Mouse (Mus musculus) layer of hippocampus, adult 18-20 months (tissue): ENCODE data around the gene Olfr284. TPM values are rescaled to one million over a fixed set of nuclear protein-coding genes. Genes with fewer than 3 reads are reported as not detected.

ENCODE experiments used
- DNase-seq, 2 experiments: peaks; one replicate each; pipeline ENCODE4 v3.0.0; 2022; ENCODE audit warnings: low spot score in 2 of 2
- long read RNA-seq: library from polyadenylated mRNA; stranded (forward); transcript quantifications from one replicate; pipeline ENCODE4 v2.0.0, GENCODE M21; 2021
- total RNA-seq, 2 experiments: library from RNA; stranded (reverse); gene quantifications; 2 replicates each; pipeline ENCODE4 v1.2.3; 2021

The Olfr284 gene
- not detected for total RNA-seq
- long read RNA-seq = 0 reads

DNA sequence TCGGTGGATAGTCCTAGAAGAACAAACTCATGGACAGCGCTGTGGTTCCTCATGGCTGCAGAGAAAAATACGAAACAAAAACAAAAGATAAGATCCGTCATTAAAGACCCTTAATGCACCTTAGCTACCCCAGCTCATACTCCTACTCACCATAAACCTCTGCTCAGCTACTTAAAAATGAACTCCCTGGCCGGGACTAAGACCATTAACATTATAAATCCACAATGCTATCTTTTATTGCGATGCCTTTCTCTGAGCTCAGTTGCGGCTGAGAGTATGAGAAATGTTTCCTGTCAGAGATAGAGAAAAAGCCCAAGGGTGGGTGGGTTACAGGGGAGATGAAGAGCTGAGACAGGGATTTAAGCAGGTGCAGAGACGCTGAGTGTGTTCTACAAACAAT lies at the start of gene Olfr284:
Gene Olfr284 (minus strand): TSS at position 101 of the 400 bp plus-strand sequence.
- DNase-seq = no peak

DNA sequence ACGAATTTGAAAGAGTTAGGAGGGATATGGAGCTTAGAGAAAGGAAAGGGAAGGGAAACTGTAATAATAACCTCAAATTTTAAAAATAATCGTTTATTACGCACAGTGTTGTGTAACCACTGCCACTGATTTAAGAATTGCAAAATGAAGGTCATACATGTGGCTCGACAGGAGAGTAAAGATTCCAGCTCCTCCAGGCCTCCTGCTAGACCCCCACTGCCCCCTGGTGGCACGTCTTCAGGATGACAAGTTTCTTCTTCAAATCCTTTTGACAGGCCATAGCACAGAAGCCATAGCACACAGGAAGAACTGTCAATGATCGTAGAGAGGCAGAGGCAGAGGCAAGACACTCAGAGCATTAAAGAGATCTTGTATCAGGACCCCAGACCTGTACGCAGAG lies 49.0 kb upstream of the Olfr284 start:
- peak; percentile 48 to 53 for DNase-seq

DNA sequence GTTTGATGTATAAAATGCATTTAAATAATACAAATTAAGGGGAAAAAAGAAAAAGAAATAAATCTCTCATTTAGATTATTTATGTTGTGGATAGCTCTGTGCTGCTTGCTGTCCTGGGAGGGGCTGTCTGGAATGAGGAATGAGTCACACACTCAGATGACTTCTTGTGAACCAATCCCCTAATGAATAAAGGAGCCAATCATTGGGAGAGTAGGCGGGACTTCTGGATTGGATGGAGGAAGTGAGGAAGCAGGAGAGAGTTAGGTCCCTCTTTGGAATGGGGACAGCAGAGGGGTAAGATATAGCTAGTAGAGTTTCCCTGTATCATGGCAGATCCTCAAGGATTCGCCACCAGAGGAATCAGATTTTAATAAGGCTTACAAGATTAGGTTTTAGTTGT lies 46.8 kb upstream of the Olfr284 start:
- DNase-seq = no peak

DNA sequence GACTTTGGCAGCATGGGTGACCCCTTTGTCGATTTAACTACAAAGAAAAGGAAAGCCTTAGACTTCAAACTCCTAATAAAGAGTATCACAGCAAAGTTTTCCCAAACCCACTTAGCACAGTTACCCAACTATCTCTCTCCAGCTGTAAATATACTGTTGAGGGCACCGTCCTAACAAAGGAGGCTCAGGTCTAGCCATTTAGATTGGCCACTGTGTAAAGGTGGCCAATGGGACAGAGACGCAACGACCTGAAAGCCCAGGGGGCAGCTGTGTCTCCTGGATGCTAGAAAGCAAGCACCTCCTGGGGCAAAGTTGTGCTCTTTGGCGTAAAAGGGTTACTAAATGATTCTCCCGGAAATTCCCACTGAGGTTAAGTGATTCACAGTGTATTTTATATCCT lies 40.1 kb upstream of the Olfr284 start, which contains the start of gene Olfr283:
Gene Olfr283 (minus strand): TSS at position 101 of the 400 bp plus-strand sequence.
- DNase-seq = no peak

DNA sequence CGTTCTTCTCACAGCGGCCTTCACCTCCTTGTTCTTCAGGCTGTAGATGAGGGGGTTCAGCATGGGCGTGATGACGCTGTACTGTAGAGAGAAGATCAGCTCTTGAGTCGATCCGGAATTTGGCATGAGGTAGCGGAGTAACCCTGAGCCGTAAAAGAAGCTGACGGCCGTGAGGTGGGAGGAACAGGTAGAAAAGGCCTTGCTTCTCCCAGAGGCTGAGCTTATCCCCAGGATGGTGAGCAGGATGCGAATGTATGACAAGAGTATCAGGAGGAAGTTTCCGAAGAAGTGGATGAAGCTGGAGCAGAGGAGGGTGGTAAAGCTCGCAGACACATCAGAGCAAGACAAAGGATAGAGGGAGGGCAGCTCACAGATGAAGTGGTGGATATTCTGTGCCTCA lies 37.4 kb upstream of the Olfr284 start:
- DNase-seq = no peak

DNA sequence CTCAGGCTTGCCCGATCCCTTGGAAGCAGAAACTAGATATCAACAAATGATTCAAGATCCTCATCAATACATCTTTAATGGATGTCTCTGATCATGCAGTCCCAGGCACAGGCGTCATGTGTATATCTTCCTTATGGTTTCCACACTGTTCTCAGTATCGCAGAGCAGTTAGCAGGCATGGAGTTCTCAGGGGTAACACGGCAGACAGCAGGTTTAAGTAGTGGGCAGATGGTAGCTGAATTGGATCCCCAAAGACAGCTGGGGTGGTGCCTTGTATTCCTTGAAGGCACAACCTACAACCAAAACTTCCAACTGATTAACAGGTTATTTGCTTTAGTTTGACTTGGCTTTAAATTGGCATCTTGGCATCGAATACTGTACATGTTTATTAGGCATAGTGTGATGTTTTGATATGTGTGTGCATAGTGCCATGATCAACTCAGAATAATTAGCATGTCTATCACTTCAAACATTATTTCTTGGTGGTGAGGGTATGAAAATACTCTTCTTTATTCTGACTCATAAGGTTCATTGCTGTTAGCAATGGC lies 23.5 kb downstream of the Olfr284 start, which contains the start of gene Olfr285:
Gene Olfr285 (minus strand): TSS at position 177 of the 548 bp plus-strand sequence.
- no peak for DNase-seq

DNA sequence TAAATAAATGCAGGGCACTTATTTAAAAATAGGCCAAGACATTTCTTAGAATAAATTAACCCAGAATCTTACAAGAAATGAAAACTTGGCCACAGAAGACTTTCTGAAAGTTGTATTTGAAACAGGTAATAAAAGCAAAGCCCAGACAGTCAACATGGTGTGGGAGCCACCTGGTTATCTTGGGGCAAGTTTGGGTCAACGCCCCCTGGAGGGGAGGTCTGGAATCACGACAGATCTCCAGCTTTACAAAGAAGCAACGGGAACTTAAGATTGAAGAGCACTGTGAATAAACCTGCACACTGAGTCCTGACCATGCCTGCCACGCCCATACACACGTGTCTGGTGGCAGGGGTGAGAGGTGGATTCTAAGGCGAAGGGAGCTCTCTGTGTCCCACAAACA lies 25.1 kb downstream of the Olfr284 start:
- no peak for DNase-seq

DNA sequence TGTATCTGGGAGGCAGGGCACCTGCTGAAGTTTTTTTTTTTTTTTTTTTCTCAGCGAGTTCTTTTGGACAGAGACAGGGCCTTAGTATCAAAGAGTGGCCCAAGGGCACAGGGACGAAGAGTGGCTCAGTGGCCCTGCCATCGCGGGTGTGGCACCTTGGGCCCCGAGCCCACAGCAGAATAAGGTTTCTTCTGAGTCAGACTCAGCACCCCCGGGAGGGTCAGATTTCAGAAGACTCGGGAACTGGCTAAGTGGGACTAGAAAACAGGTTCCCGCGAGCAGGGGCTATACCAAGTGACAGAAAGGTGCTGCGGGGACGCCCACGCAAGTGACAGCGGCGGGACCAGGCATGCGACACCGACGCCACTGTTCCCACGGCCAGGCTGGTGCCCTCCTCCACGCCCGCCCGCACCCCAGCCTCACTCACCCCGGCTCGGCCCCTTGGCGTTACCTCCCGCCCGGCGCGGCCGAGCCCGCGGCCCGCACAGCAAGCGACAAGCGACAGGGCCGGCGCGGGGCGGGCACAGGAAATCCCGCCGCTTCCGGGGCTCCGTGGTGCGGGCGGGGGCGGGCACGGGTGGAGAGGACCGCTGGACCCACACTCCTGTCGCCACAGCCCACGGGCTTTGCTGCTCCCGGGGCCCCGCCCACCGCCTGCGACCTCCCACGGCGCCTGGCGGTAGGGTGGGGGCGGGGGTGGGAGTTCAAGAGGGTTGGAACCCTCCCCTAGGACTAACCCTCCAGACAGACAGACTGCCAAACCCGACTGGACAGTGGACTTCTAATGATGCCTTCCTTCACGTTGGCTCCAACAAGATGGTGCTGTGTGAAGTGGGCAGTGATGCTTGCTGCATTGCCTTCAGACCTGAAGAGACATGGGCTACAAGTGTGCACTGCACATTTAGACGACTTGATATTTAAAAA lies 44.9 kb downstream of the Olfr284 start, which contains the start of gene Zfp641:
Gene Zfp641 (minus strand): TSS at position 534 of the 924 bp plus-strand sequence.
- peak; percentile 11 to 57 for DNase-seq

GRCm38 (mm10) chr15:98293651-98294050 lies 47.1 kb downstream of the Olfr284 start:
- DNase-seq = no peak

Other genes starting within 250 kb of the Olfr284 start
- gene Pfkm, start 248.4 kb downstream of the Olfr284 start, total RNA-seq = 100 to 1,000 TPM; 370 to 384 TPM
- 10 to 100 TPM; 12.4 to 13.2 TPM for gene Senp1, start 247.2 kb downstream of the Olfr284 start, total RNA-seq
- 10 to 100 TPM; 53.7 to 54.8 TPM for gene Asb8, start 175.4 kb downstream of the Olfr284 start, total RNA-seq
- 10 to 100 TPM; 11.7 to 12.7 TPM for gene Ccdc184, start 173.8 kb downstream of the Olfr284 start, total RNA-seq
- gene Olfr288, start 145.4 kb downstream of the Olfr284 start, total RNA-seq = under 1 TPM in 1 of 2 experiments, not detected in 1; 0.68 TPM
- under 1 TPM in 1 of 2 experiments, not detected in 1; 0.25 TPM for gene Gm44579, start 120.0 kb downstream of the Olfr284 start, total RNA-seq
- 1 to 10 TPM; 4.4 to 5.1 TPM for gene Olfr287, start 119.9 kb downstream of the Olfr284 start, total RNA-seq
- gene Olfr286, start 106.5 kb downstream of the Olfr284 start, total RNA-seq = not detected
- not detected for gene H1fnt, start 83.7 kb downstream of the Olfr284 start, total RNA-seq
- gene Zfp641, start 44.8 kb downstream of the Olfr284 start, total RNA-seq = 1 to 10 TPM; 6.3 to 6.5 TPM
- not detected for gene Olfr285, start 23.6 kb downstream of the Olfr284 start, total RNA-seq
- not detected for gene Olfr283, start 40.0 kb upstream of the Olfr284 start, total RNA-seq
- gene Olfr282, start 90.2 kb upstream of the Olfr284 start, total RNA-seq = not detected
- gene Olfr281, start 111.6 kb upstream of the Olfr284 start, total RNA-seq = not detected
- gene OR5BS1P, start 128.9 kb upstream of the Olfr284 start, total RNA-seq = not detected
- not detected for gene Lalba, start 141.7 kb upstream of the Olfr284 start, total RNA-seq
- gene Olfr279, start 151.4 kb upstream of the Olfr284 start, total RNA-seq = not detected
- 10 to 100 TPM; 54.3 to 56.3 TPM for gene Kansl2, start 193.3 kb upstream of the Olfr284 start, total RNA-seq
- 10 to 100 TPM; 39.6 to 43.9 TPM for gene Ccnt1, start 229.9 kb upstream of the Olfr284 start, total RNA-seq
- gene 4930415O20Rik, start 230.0 kb upstream of the Olfr284 start, total RNA-seq = not detected